Mouse (Mus musculus) left cerebral cortex, adult 8-10 months (tissue): ENCODE data around the gene Timm44. TPM values are rescaled to one million over a fixed set of nuclear protein-coding genes. Genes with fewer than 3 reads are reported as not detected.

Experiments used
- total RNA-seq, 4 experiments: library from RNA; stranded (reverse); gene quantifications; 2 replicates each; pipeline ENCODE4 v1.2.4; 2022

Timm44 gene
- total RNA-seq, 4 experiments from 2014 or later, result 62.8 to 72.5 (median 66.8) TPM

Other genes starting within 250 kb of the Timm44 start
- gene Cd209f, start 170.1 kb downstream of the Timm44 start, total RNA-seq, result under 1 TPM; 0.51 to 0.66 (median 0.62) TPM
- under 1 TPM in 2 of 4 experiments, not detected in 2; 0.15 to 0.32 TPM for gene Cd209g, start 141.8 kb downstream of the Timm44 start, total RNA-seq
- 100 to 1,000 TPM; 100 to 112 (median 107) TPM for gene Evi5l, start 109.3 kb downstream of the Timm44 start, total RNA-seq
- gene Prr36, start 58.5 kb downstream of the Timm44 start, total RNA-seq, result 10 to 100 TPM; 34.4 to 40.8 (median 36.8) TPM
- under 1 TPM in 1 of 4 experiments, not detected in 3; 0.09 TPM for gene Lrrc8e, start 49.1 kb downstream of the Timm44 start, total RNA-seq
- 100 to 1,000 TPM in 3 of 4 experiments, 10 to 100 TPM in 1; 96.7 to 124 (median 103) TPM for gene Map2k7, start 37.2 kb downstream of the Timm44 start, total RNA-seq
- gene Gm49320, start 37.0 kb downstream of the Timm44 start, total RNA-seq, result 1 to 10 TPM in 3 of 4 experiments, under 1 TPM in 1; 0.13 to 1.8 (median 1.4) TPM
- gene Tgfbr3l, start 27.7 kb downstream of the Timm44 start, total RNA-seq, result 10 to 100 TPM in 3 of 4 experiments, 1 to 10 TPM in 1; 9.2 to 17.6 (median 12.5) TPM
- gene Snapc2, start 22.8 kb downstream of the Timm44 start, total RNA-seq, result 10 to 100 TPM; 36.2 to 40.5 (median 39.0) TPM
- gene Ctxn1, start 16.6 kb downstream of the Timm44 start, total RNA-seq, result 100 to 1,000 TPM; 515 to 546 (median 526) TPM
- gene Ccl25, start 49.3 kb upstream of the Timm44 start, total RNA-seq, result 10 to 100 TPM; 18.5 to 23.5 (median 21.9) TPM
- 10 to 100 TPM; 66.3 to 74.7 (median 68.8) TPM for gene Elavl1, start 49.5 kb upstream of the Timm44 start, total RNA-seq
- 10 to 100 TPM; 45.5 to 47.0 (median 46.5) TPM for gene Cers4, start 217.1 kb upstream of the Timm44 start, total RNA-seq